Mouse (Mus musculus) forebrain, postnatal 0 days (tissue): Measurements from ENCODE around the gene Cfl1. TPM values are rescaled to one million over a fixed set of nuclear protein-coding genes. Genes with fewer than 3 reads are reported as not detected.
A peak's percentile ranks its signal among the peaks of the same experiment; 100 is the strongest.
"Not testable (repeated sequence)": the region's sequence is repeated elsewhere in the genome, so short reads cannot be mapped to it uniquely, and the experiment has no call there.

ENCODE experiments used
- ATAC-seq: fragments of 200-750 bp; cut with Nextera tagmentation; 2 replicates; pipeline ENCODE4 v1.8.0; 2017; ENCODE audit warnings: mild to moderate bottlenecking, moderate library complexity
- DNase-seq: peaks from one replicate; pipeline ENCODE4 v3.0.0-alpha.2; 2015
- H3K27ac ChIP-seq: fragments of 300-500 bp; sonication (generic); 2 replicates; pipeline ENCODE4 v1.5.1; 2014; ENCODE audit warnings: low read depth, mild to moderate bottlenecking, antibody characterized with exemption, low read length, moderate library complexity, mixed read lengths
- H3K27me3 ChIP-seq: fragments of 300-500 bp; sonication (generic); 2 replicates; pipeline ENCODE4 v1.6.1; 2014; ENCODE audit warnings: mild to moderate bottlenecking, low read length, mixed read lengths; ENCODE audit not compliant: insufficient read depth
- H3K36me3 ChIP-seq: fragments of 300-500 bp; sonication (generic); 2 replicates; pipeline ENCODE4 v1.6.1; 2014; ENCODE audit warnings: mild to moderate bottlenecking, moderate library complexity; ENCODE audit not compliant: insufficient read depth
- H3K4me1 ChIP-seq: fragments of 300-500 bp; sonication (generic); 2 replicates; pipeline ENCODE4 v1.6.1; 2014; ENCODE audit warnings: antibody characterized with exemption; ENCODE audit not compliant: insufficient read depth
- H3K4me2 ChIP-seq: fragments of 300-500 bp; sonication (generic); 2 replicates; pipeline ENCODE4 v1.6.1; 2014; ENCODE audit warnings: low read depth, mild to moderate bottlenecking, moderate library complexity
- H3K4me3 ChIP-seq: fragments of 300-500 bp; sonication (generic); 2 replicates; pipeline ENCODE4 v1.5.1; 2014; ENCODE audit warnings: low read depth, low read length, mixed read lengths
- H3K9ac ChIP-seq: fragments of 300-500 bp; sonication (generic); 2 replicates; pipeline ENCODE4 v1.6.1; 2014; ENCODE audit warnings: mild to moderate bottlenecking
- H3K9me3 ChIP-seq: fragments of 300-500 bp; sonication (generic); 2 replicates; pipeline ENCODE4 v1.6.1; 2016; ENCODE audit warnings: low read length
- CTCF ChIP-seq: sonication (generic); IDR thresholded peaks from 2 replicates; pipeline ENCODE4 v1.5.1; 2016; ENCODE audit warnings: antibody characterized with exemption, control low read depth, low read depth
- WGBS: fragments of 180-500 bp; shearing (Covaris S2); extraction: QIAGEN DNeasy Blood & Tissue Kit; methylation state at CpG from one replicate; pipeline ENCODE4 v1.1.7; 2014; 5-methylcytosine and 5-hydroxymethylcytosine counted together
- polyA plus RNA-seq: library from polyadenylated mRNA; unstranded; fragments of >200 nt; fragmentation: Nextera tagmentation; extraction: Ambion mirVana; gene quantifications from 2 replicates; pipeline ENCODE4 v1.2.1, GENCODE M21; 2015
- total RNA-seq: library from RNA; depleted of rRNA; stranded (reverse); fragments of >200 nt; gene quantifications from 2 replicates; pipeline ENCODE4 v1.2.3, GENCODE M21; 2014

The Cfl1 gene
- total and polyA plus RNA-seq, 2 experiments from 2014 or later = 1,402 to 4,218 TPM

DNA sequence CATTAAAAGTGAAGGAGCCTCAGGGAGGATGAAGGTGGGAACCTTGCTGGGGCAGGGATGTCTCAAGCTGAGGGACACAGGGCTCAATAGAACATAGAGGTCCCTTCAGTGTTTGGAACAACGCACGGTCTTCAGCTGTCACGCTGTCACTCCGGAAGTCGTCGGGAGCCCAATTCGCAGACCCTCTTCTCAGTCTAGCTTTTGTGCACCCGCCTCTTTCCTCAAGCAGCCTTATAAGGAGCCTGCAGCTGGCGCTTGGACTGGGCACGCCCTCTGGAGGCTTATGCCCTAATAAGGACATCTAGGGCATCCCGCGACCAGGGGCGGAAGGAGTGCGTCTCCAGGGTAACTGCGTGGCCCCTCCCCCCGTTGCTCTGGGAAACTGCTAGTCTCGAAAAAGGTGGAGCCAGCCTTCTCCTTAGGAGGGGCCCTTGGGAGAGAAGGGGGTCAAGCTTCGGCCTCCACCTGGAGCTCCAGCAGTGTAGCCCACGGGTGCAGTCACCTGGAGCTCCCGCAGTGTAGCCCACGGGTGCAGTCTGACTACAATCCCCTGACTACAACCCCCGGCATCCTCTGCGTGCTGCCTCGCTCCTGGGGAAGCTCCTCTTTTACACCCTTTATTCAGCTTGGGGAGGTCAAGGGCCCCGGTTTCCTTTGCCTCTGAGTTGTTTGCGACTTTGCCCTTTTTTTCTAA, 1.2 kb upstream of the Cfl1 start:
- ATAC-seq = peak; percentile 81
- Histone ChIP-seq H3K9ac (peak overlapping the region; percentile 68), H3K4me1 (0 out of 2 replicates have a peak, but pooled peaks cover 6% of the 10 kb centered on the region), H3K27me3 (no peaks in the 10 kb centered on the region), H3K36me3 (peaks cover 40% of the 10 kb centered on the region), H3K4me3 (peak overlapping the region; percentile 54), H3K4me2 (peak overlapping the region; percentile 76), H3K9me3 (no peaks in the 10 kb centered on the region), H3K27ac (peak overlapping the region; percentile 98)
- DNase-seq = peak; percentile 95
- WGBS = under 1% methylated on average over 26 of the region's 26 CpGs
- peak; percentile 42; the same call in 1 of the 2 replicates for TF ChIP-seq CTCF

- not testable (repeated sequence) for H3K4me1 ChIP-seq, DNase-seq, H3K9me3 ChIP-seq, ATAC-seq, H3K27me3 ChIP-seq, H3K9ac ChIP-seq
- H3K4me2 ChIP-seq = peak overlapping the region; percentile 60; the same call in 1 of the 2 replicates
- peak overlapping the region; percentile 99 for H3K27ac ChIP-seq
- peak overlapping the region; percentile 56 for H3K4me3 ChIP-seq
- H3K36me3 ChIP-seq = peaks cover 40% of the 10 kb centered on the region
- 43% methylated on average over 10 of the region's 10 CpGs for WGBS
Measured at GRCm38 (mm10) chr19:5489721-5490120, 534 bp upstream of the Cfl1 start.

DNA sequence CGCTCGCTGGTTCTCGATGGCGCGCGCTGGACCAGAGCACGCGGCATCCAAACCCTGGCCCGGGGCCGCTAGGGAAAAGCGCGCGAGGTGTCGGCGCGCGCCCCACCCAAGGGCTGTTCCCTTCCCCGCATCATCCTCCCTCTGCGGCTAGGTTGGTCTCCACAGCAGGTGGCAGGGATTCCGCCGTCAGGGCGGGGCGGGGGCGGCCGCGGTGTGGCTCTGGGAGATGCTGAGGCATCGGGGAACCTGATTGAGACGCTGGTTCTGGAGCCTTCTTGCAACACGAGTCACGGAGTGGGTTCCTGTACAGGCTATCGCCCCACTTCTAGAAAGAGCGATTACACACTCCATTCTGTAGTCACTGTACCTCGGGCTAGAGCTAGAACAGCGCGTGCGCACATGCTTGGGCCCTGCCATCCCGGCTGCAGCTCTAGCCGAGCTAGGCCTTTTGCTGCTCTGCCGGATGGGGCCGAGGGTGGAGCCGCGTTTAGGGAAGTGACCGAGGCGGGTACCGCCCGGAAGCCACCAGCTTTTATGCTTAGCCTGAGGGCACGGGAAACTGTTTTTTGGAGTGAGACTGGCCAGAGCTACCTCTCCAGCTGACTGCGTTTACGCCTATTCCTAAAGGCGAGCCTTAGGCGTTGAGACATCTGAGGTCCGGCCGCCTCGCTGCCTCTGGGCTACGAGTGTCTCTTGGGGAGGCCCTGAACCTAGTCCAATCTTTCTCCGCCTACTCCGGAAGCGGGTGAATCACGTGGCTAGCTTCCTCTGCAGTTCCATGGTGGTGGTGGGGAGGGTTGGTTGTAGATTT, 848 bp downstream of the Cfl1 start:
- TF ChIP-seq CTCF = no peak
- H3K4me2 ChIP-seq = peak overlapping the region; percentile 60
- H3K36me3 ChIP-seq = peaks cover 38% of the 10 kb centered on the region
- H3K27me3 ChIP-seq = no peaks in the 10 kb centered on the region
- peak overlapping the region; percentile 99 for H3K27ac ChIP-seq
- peak overlapping the region; percentile 56 for H3K4me3 ChIP-seq
- H3K9ac ChIP-seq = peak overlapping the region; percentile 95
- peak; percentile 80 for DNase-seq
- ATAC-seq = peak; percentile 21
- H3K4me1 ChIP-seq = 0 out of 2 replicates have a peak, but pooled peaks cover 6% of the 10 kb centered on the region
- H3K9me3 ChIP-seq = no peaks in the 10 kb centered on the region
- 1% methylated on average over 59 of the region's 59 CpGs for WGBS

GRCm38 (mm10) chr19:5492641-5493040, 2.4 kb downstream of the Cfl1 start:
- Histone ChIP-seq H3K4me1 (0 out of 2 replicates have a peak, but pooled peaks cover 6% of the 10 kb centered on the region), H3K27ac (no peak overlapping the region), H3K4me3 (no peak overlapping the region), H3K27me3 (no peaks in the 10 kb centered on the region), H3K36me3 (peaks cover 50% of the 10 kb centered on the region), H3K9ac (no peak overlapping the region), H3K9me3 (no peaks in the 10 kb centered on the region), H3K4me2 (no peak overlapping the region; the same call in 1 of the 2 replicates)
- no peak for TF ChIP-seq CTCF
- ATAC-seq (no peak), DNase-seq (no peak)
- WGBS = 84% methylated on average over 4 of the region's 4 CpGs

- H3K9me3 ChIP-seq, ATAC-seq, H3K4me3 ChIP-seq, H3K4me2 ChIP-seq, H3K4me1 ChIP-seq, H3K27ac ChIP-seq, H3K27me3 ChIP-seq, H3K9ac ChIP-seq, DNase-seq: not testable (repeated sequence)
- 64% methylated on average over 9 of the region's 9 CpGs for WGBS
- peak; percentile 19 for TF ChIP-seq CTCF
- H3K36me3 ChIP-seq = peaks cover 57% of the 10 kb centered on the region
Measured at GRCm38 (mm10) chr19:5493301-5493721, 3.1 kb downstream of the Cfl1 start.

GRCm38 (mm10) chr19:5494314-5494713, 4.1 kb downstream of the Cfl1 start:
- H3K4me2 ChIP-seq = no peak overlapping the region
- no peaks in the 10 kb centered on the region for H3K27me3 ChIP-seq
- peaks cover 63% of the 10 kb centered on the region for H3K36me3 ChIP-seq
- no peaks in the 10 kb centered on the region for H3K9me3 ChIP-seq
- 0 out of 2 replicates have a peak, but pooled peaks cover 5% of the 10 kb centered on the region for H3K4me1 ChIP-seq
- no peak for ATAC-seq
- WGBS = 85% methylated on average over 3 of the region's 3 CpGs
- no peak overlapping the region for H3K9ac ChIP-seq
- DNase-seq = no peak
- no peak overlapping the region for H3K27ac ChIP-seq
- no peak overlapping the region for H3K4me3 ChIP-seq
- TF ChIP-seq CTCF = no peak
